ENCODE assay signal across 18 mouse cellular contexts in the genomic region with DNA sequence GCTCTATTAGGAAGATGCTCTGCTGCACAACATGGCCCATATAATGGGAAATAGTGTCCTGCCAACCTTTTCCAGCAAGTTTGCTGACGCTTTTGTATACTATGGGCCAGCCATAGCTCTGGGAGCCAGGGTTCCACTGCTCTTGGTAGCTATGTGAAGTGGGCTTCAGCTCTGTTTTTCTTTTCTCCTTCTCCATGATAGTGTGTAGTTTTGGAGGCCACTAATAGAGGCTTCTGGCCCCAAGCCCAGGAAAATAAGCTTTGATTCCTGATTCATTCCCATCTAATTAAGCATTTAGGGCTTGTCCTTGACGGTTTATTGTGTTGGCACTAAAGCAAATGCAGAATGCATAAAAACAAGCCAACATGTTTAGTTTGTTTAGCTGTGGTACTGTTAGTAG. TPM values are rescaled to one million over a fixed set of nuclear protein-coding genes. Genes with fewer than 3 reads are reported as not detected.
DNase-seq lines count a peak whose midpoint lies in the region; ATAC-seq lines count a peak whose summit lies in the region.
"Had no signal": no experiment of that assay in that cellular context is flagged by ENCODE, and none has a peak within 500 bp of the region (broad histone marks: within the 10 kb centered on the region; RNA-seq: fewer than 3 reads in every experiment).

No protein-coding gene starts in this region.

- peak overlapping the region; percentile 21; the same call in 1 of the 2 replicates for H3K27ac ChIP-seq in forebrain, embryonic 14.5 days (ENCODE audit: low read depth, low read length)
- no peak overlapping the region for H3K27ac ChIP-seq in forebrain, embryonic 12.5 days
- H3K27ac ChIP-seq: embryonic facial prominence, embryonic 12.5 days; hindbrain, embryonic 15.5 days had no signal

- H3K9ac ChIP-seq in forebrain, embryonic 14.5 days (ENCODE audit: low read length): no peak overlapping the region
- no peak overlapping the region for H3K9ac ChIP-seq in forebrain, embryonic 12.5 days
- H3K9ac ChIP-seq: embryonic facial prominence, embryonic 12.5 days; heart, embryonic 12.5 days; hindbrain, embryonic 15.5 days had no signal

- peak; percentile 87 for DNase-seq in forebrain, embryonic 14.5 days (ENCODE audit: low spot score)
- DNase-seq in layer of hippocampus, adult 11-12 months (ENCODE audit: low spot score): peak; percentile 16
- DNase-seq in layer of hippocampus, postnatal 36 days: no peak
- peak; percentile 23 for DNase-seq in ovary, adult 18-20 months (ENCODE audit: low spot score)
- no peak for DNase-seq in ovary, postnatal 36 days (ENCODE audit: low spot score)
- DNase-seq in brain, embryonic 18.5 days (ENCODE audit: low read depth, low spot score): peak; percentile 16
- DNase-seq: B cell, adult 2 months; cerebellum, adult 8-10 months; kidney, adult 8-10 months; lung, adult 2 months; lung, postnatal 36 days; thymus, postnatal 36 days had no signal

- no peaks in the 10 kb centered on the region for H3K9me3 ChIP-seq in forebrain, embryonic 14.5 days (replicated peaks; ENCODE audit: control insufficient read depth, low read length)
- H3K9me3 ChIP-seq in forebrain, embryonic 12.5 days: no peaks in the 10 kb centered on the region
- H3K9me3 ChIP-seq: embryonic facial prominence, embryonic 12.5 days; heart, embryonic 12.5 days; hindbrain, embryonic 15.5 days had no signal

- peaks cover 71% of the 10 kb centered on the region for H3K36me3 ChIP-seq in forebrain, embryonic 14.5 days (ENCODE audit: control insufficient read depth, insufficient read depth, low read length)
- peaks cover 67% of the 10 kb centered on the region for H3K36me3 ChIP-seq in forebrain, embryonic 12.5 days (replicated peaks)

- H3K4me2 ChIP-seq in forebrain, embryonic 14.5 days (ENCODE audit: low read length): no peak overlapping the region
- no peak overlapping the region for H3K4me2 ChIP-seq in forebrain, embryonic 12.5 days
- H3K4me2 ChIP-seq: embryonic facial prominence, embryonic 12.5 days; heart, embryonic 12.5 days; hindbrain, embryonic 15.5 days; liver, embryonic 11.5 days had no signal

- no peaks in the 10 kb centered on the region for H3K4me1 ChIP-seq in forebrain, embryonic 14.5 days (ENCODE audit: control insufficient read depth, insufficient read depth, low read length)
- H3K4me1 ChIP-seq in forebrain, embryonic 12.5 days: no peaks in the 10 kb centered on the region
- H3K4me1 ChIP-seq: embryonic facial prominence, embryonic 12.5 days; hindbrain, embryonic 15.5 days had no signal

- no peak overlapping the region for H3K4me3 ChIP-seq in forebrain, embryonic 14.5 days (ENCODE audit: low read depth, low read length)
- no peak overlapping the region for H3K4me3 ChIP-seq in forebrain, embryonic 12.5 days (replicated peaks)
- H3K4me3 ChIP-seq: embryonic facial prominence, embryonic 12.5 days; heart, embryonic 12.5 days; hindbrain, embryonic 15.5 days had no signal

- WGBS in forebrain, embryonic 14.5 days: 19% methylated on average over 2 of the region's 2 CpGs
- WGBS in forebrain, embryonic 12.5 days: 80% methylated on average over 2 of the region's 2 CpGs

- ATAC-seq in forebrain, embryonic 14.5 days: peak; percentile 85
- no peak for ATAC-seq in forebrain, embryonic 12.5 days (ENCODE audit: low FRiP score)
- no peak for ATAC-seq in CD4-positive, CD25-positive, alpha-beta regulatory T cell, adult 4 months

- H3K27me3 ChIP-seq in forebrain, embryonic 14.5 days (replicated peaks; ENCODE audit: control insufficient read depth, insufficient read depth, low read length): no peaks in the 10 kb centered on the region
- H3K27me3 ChIP-seq in forebrain, embryonic 12.5 days: no peaks in the 10 kb centered on the region
- H3K27me3 ChIP-seq: embryonic facial prominence, embryonic 12.5 days; heart, embryonic 12.5 days; hindbrain, embryonic 15.5 days had no signal

RNA-seq across cellular contexts. Expression of a gene that starts 39.2 kb away (rescaled TPM):
- 54.6 and 65.2 TPM in 2 replicates for polyA plus RNA-seq in forebrain, embryonic 14.5 days (2014; fragmentation: Nextera tagmentation; extraction: Ambion mirVana)
- 57.8 and 58.3 TPM in 2 replicates for polyA plus RNA-seq in forebrain, embryonic 12.5 days (2016; fragmentation: Nextera tagmentation; extraction: Ambion mirVana)
- total RNA-seq in layer of hippocampus, postnatal 36 days (2021): 10 to 100 TPM; 31.5 to 32.4 TPM
- polyA plus RNA-seq in CD4-positive, CD25-positive, alpha-beta regulatory T cell, adult 4 months (2017; shearing (Covaris generic)): 10 to 100 TPM; 46.2 to 64.2 TPM

RNA-seq across cellular contexts. Expression of a gene that starts 59.4 kb away (rescaled TPM):
- polyA plus RNA-seq in forebrain, embryonic 14.5 days (2014; fragmentation: Nextera tagmentation; extraction: Ambion mirVana): 56.8 and 64.1 TPM in 2 replicates
- polyA plus RNA-seq in forebrain, embryonic 12.5 days (2016; fragmentation: Nextera tagmentation; extraction: Ambion mirVana): 35.5 and 36.5 TPM in 2 replicates
- total RNA-seq in layer of hippocampus, postnatal 36 days (2021): 10 to 100 TPM; 50.6 to 55.3 TPM
- 10 to 100 TPM; 55.0 to 55.1 TPM for polyA plus RNA-seq in CD4-positive, CD25-positive, alpha-beta regulatory T cell, adult 4 months (2017; shearing (Covaris generic))

RNA-seq across cellular contexts. Expression of a gene that starts 59.8 kb away (rescaled TPM):
- polyA plus RNA-seq in forebrain, embryonic 14.5 days (2014; fragmentation: Nextera tagmentation; extraction: Ambion mirVana): 21.4 and 25.5 TPM in 2 replicates
- polyA plus RNA-seq in forebrain, embryonic 12.5 days (2016; fragmentation: Nextera tagmentation; extraction: Ambion mirVana): 38.0 TPM in 2 replicates
- total RNA-seq in layer of hippocampus, postnatal 36 days (2021): 10 to 100 TPM; 45.2 to 49.8 TPM
- 10 to 100 TPM; 25.3 to 27.5 TPM for polyA plus RNA-seq in CD4-positive, CD25-positive, alpha-beta regulatory T cell, adult 4 months (2017; shearing (Covaris generic))

Comparison
In these comparisons a context has a peak if more than half of its experiments do, and no peak if none do; other contexts are left out.
1. DNase-seq: peak in forebrain, embryonic 14.5 days (single experiment), layer of hippocampus, adult 11-12 months (single experiment), ovary, adult 18-20 months (single experiment) and brain, embryonic 18.5 days (single experiment); none in layer of hippocampus, postnatal 36 days (0 of 2) and ovary, postnatal 36 days (single experiment).